Mouse (Mus musculus) monocyte, adult 5-6 weeks (primary cell): ENCODE data around the gene Nalcn. TPM values are rescaled to one million over a fixed set of nuclear protein-coding genes. Genes with fewer than 3 reads are reported as not detected.
A peak's percentile ranks its signal among the peaks of the same experiment; 100 is the strongest.

Experiments used
- ATAC-seq: fragments of 153-309, 156-312 bp; replicated peaks from 2 replicates; pipeline ENCODE4 v1.8.0; 2017; ENCODE audit warnings: mild to moderate bottlenecking; ENCODE audit not compliant: low TSS enrichment, insufficient number of reproducible peaks, severe bottlenecking, poor library complexity, low FRiP score
- total RNA-seq: library from RNA; stranded (forward); fragments of 200-1000, 200-491, 200-594 nt; gene quantifications from 3 replicates; pipeline ENCODE4 v1.2.3, GENCODE M21; 2017

Gene Nalcn
- total RNA-seq, 1 experiment from 2014 or later: not detected

- no peak for ATAC-seq
These were observed 95.7 kb downstream of the Nalcn start for GRCm38 (mm10) chr14:123531271-123531670.

GRCm38 (mm10) chr14:123529143-123529542 is 97.8 kb downstream of the Nalcn start:
- ATAC-seq: no peak

GRCm38 (mm10) chr14:123513376-123514141 is 113.4 kb downstream of the Nalcn start:
- no peak for ATAC-seq

- no peak for ATAC-seq
These were observed 114.0 kb downstream of the Nalcn start for GRCm38 (mm10) chr14:123512923-123513322.

- ATAC-seq: no peak
These were observed 131.4 kb downstream of the Nalcn start for GRCm38 (mm10) chr14:123495544-123495943.

DNA sequence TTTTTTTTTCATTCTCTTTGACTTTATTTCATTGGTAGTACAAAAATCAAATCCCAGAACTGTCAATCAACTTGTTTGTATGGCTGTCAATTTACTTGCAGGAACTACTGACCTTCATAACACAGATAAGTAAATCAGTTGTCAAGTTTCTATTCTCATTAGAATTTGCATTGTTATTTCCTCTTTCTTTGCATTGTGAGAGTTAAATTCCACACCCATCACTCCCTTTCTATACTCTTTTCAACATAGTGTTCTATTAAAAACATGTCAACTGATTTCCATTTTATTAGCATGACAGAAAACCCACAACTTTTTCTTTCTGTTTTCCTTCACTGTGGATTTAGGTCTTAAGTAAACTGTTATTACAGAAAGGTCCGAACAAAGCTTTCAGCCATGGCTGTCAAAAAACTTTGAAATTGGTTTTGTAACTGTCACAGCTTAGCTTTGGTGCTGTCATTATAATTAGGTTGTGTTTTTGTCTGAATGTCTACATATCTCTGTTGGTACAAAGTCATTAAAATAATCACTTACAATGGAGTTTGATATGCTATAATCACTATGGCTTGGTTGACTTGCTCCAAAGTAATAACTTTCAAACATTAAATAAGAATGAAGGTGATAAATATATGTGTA is 138.3 kb downstream of the Nalcn start:
- no peak for ATAC-seq

DNA sequence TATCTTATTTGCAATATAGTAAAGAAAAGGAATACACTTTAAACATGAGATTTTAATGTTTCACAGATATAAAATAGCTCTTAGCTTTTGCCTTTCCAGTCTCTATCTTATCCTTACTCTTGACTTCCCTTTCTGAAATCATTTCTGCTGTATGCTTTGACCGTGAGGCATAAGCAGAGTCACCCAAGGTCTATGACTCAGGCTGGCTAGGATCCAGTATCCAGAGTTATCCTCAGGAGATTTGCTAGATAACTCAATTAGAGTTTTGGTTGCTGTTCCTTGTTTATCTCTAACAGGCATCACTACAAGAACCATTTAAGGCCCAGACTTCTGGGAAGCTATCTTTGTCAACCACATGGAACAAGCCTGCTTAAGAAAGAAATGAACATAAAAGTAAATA is 164.9 kb downstream of the Nalcn start:
- no peak for ATAC-seq

- ATAC-seq: 0 out of 2 replicates have a peak, but pooled peaks have one; percentile 27
These were observed 180.9 kb downstream of the Nalcn start for GRCm38 (mm10) chr14:123446031-123446430.

- ATAC-seq: no peak
These were observed 191.4 kb downstream of the Nalcn start for GRCm38 (mm10) chr14:123435542-123435941.

GRCm38 (mm10) chr14:123376167-123376855 is 250.6 kb downstream of the Nalcn start:
- no peak for ATAC-seq

GRCm38 (mm10) chr14:123371522-123371921 is 255.4 kb downstream of the Nalcn start:
- ATAC-seq: no peak

- no peak for ATAC-seq
These were observed 267.3 kb downstream of the Nalcn start for GRCm38 (mm10) chr14:123359691-123360090.

DNA sequence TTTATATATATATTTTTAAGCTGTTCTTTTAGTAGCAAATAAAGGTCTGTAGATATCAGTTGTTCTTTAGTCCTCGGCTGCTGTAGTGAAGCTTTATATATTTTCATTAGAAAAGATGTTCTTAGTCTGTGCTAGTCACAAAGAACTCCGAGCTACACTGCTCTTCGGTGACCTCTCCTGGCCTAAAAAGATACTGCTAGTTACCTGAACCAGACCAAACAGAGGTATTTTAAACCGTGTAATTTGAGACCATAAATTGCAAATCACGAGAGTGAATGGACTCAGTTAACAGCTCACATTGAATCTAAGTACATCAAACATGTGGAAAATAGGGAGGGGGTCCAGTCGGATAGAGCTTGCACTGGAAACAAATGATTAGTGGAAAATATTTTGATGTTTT is 274.0 kb downstream of the Nalcn start:
- ATAC-seq: no peak

GRCm38 (mm10) chr14:123331841-123332240 is 295.1 kb downstream of the Nalcn start:
- ATAC-seq: no peak

GRCm38 (mm10) chr14:123314369-123314768 is 312.6 kb downstream of the Nalcn start:
- ATAC-seq: no peak

DNA sequence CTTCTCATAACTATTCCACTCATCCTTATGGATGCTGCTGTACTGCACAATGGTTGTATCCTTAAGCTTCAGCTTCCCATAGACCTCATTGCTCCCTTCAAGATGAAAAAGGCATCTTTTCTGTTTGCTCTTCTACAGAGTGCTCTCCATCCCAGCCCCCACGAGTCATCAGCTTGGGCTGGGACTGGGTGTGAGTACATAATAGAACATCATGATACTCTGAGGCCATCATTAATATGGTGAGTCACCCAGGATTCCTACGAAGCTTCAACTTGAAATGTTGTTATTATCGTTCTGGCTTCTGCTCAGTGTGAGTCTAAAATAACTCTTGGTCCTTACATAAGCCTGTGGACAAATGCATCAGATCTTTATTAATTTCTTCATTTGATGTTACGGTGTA is 314.6 kb downstream of the Nalcn start:
- ATAC-seq: no peak

DNA sequence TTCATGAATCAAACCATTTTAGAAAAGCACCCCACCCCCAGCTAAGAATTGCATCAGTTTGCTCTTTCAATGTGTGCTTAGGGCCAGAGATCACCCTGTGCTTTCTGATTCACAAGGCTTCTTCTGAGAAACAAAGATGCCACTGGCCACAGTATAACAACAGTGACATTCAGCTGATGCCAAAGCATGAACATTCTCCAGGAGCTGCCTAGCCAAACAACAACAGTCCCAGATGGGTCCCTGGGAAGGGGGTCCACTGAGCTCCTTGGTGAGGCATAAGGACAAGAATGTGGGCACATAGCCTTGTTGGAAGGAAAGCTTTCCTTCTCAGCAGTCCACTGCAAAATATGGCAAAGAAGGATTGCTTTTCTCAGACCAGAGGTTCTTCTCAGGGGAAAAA is 330.9 kb downstream of the Nalcn start:
- no peak for ATAC-seq

- no peak for ATAC-seq
These were observed 335.6 kb downstream of the Nalcn start for GRCm38 (mm10) chr14:123291118-123292007.

DNA sequence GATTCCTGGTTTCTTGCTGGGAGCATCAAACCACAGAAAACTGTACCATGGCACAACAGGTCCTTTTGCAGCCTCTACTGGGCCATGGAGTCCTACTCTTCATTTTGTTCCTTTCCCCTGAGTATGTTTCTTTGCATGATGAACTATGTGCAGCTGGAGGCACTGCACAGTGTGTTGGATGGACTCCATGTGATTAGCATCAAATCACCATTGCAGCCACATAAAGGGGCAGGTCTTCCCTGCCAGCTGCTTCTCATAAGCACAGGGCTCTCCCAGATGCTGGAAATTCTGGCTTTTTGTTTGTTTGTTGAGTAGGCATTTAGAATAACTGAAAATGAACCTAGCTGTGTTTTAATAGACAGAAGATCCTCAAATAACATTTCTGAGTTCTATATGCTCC is 344.8 kb downstream of the Nalcn start:
- ATAC-seq: no peak
